24 mouse cellular contexts compared by ENCODE assay signal in the genomic region with DNA sequence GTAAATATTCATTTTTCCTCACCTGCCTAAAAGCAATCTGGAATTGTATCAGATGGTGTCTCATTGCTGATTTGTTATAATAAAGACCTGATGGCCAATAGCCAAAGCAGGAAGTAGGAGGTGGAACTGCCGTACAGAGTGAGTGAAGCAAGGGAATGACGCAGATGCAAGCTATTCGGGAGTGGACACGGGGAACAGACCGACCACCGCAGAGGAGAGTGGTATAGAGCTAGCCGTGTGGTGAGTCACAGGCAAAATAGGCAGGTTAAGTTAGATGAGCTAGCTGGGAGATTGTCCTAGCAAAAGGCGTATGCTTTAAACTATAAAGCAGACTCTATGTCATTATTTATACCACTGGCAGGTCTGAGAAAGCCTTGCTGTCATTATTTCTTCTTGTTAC.
"Had no signal": no experiment of that assay in that cellular context is flagged by ENCODE, and none has a peak within 500 bp of the region (broad histone marks: within the 10 kb centered on the region; RNA-seq: fewer than 3 reads in every experiment).

No protein-coding gene starts in this region.

- H3K4me1 ChIP-seq: kidney, embryonic 15.5 days; limb, embryonic 12.5 days; limb, embryonic 15.5 days; neural tube, embryonic 12.5 days; neural tube, embryonic 15.5 days had no signal

- H3K4me3 ChIP-seq: kidney, embryonic 15.5 days; limb, embryonic 12.5 days; limb, embryonic 15.5 days; midbrain, embryonic 12.5 days; midbrain, embryonic 15.5 days; neural tube, embryonic 12.5 days; neural tube, embryonic 15.5 days had no signal

- H3K27ac ChIP-seq: kidney, embryonic 15.5 days; limb, embryonic 12.5 days; limb, embryonic 15.5 days; liver, embryonic 14.5 days; macrophage; midbrain, embryonic 12.5 days; midbrain, embryonic 15.5 days; neural tube, embryonic 12.5 days; neural tube, embryonic 15.5 days; stomach, postnatal 0 days had no signal

- DNase-seq: kidney, postnatal 10 days; kidney, postnatal 4 days; layer of hippocampus, adult 9-11 months; left cerebral cortex, postnatal 4 days; liver, postnatal 0 days; lung, embryonic 14.5 days; right cerebral cortex, adult 18-20 months; right cerebral cortex, postnatal 14 days; right cerebral cortex, postnatal 4 days; thymus, adult 2 months; thymus, postnatal 14 days; thymus, postnatal 4 days had no signal

- H3K9ac ChIP-seq: kidney, embryonic 15.5 days; limb, embryonic 12.5 days; limb, embryonic 15.5 days; liver, embryonic 14.5 days; liver, postnatal 0 days; lung, embryonic 14.5 days; midbrain, embryonic 12.5 days; midbrain, embryonic 15.5 days; neural tube, embryonic 12.5 days; neural tube, embryonic 15.5 days had no signal

- ATAC-seq: liver, postnatal 0 days; lung, postnatal 0 days; midbrain, embryonic 15.5 days had no signal

- H3K9me3 ChIP-seq: kidney, embryonic 15.5 days; limb, embryonic 12.5 days; limb, embryonic 15.5 days; midbrain, embryonic 12.5 days; midbrain, embryonic 15.5 days; neural tube, embryonic 12.5 days; neural tube, embryonic 15.5 days had no signal

- H3K36me3 ChIP-seq: kidney, embryonic 15.5 days; limb, embryonic 12.5 days; limb, embryonic 15.5 days; midbrain, embryonic 12.5 days; midbrain, embryonic 15.5 days; neural tube, embryonic 12.5 days; neural tube, embryonic 15.5 days had no signal

- H3K27me3 ChIP-seq: kidney, embryonic 15.5 days; limb, embryonic 12.5 days; limb, embryonic 15.5 days; midbrain, embryonic 12.5 days; midbrain, embryonic 15.5 days; neural tube, embryonic 12.5 days; neural tube, embryonic 15.5 days had no signal

- H3K4me2 ChIP-seq: kidney, embryonic 15.5 days; limb, embryonic 12.5 days; limb, embryonic 15.5 days; liver, embryonic 11.5 days; lung, embryonic 14.5 days; midbrain, embryonic 12.5 days; midbrain, embryonic 15.5 days; neural tube, embryonic 12.5 days; neural tube, embryonic 15.5 days had no signal
